Mouse (Mus musculus) kidney, adult 2 months (tissue): ENCODE measurements around the gene Gm20662.

ENCODE experiments used
- CTCF ChIP-seq: fragments of 200-500 bp; conservative IDR thresholded peaks from 2 replicates; pipeline ENCODE4 v1.5.1; 2011; ENCODE audit warnings: low read depth, mild to moderate bottlenecking, control low read depth, low read length, moderate library complexity, mixed read lengths; ENCODE audit not compliant: insufficient read depth, insufficient read length
- POLR2A ChIP-seq: fragments of 200-500 bp; IDR thresholded peaks from one replicate; pipeline ENCODE4 v1.6.1; 2011; ENCODE audit warnings: low read depth, low read length, control low read depth

- TF ChIP-seq CTCF (no peak), POLR2A (no peak)
Measured at GRCm38 (mm10) chr9:107947241-107948194, 48.6 kb upstream of the Gm20662 start.
